Mouse (Mus musculus): ENCODE data around the gene Arhgef40.

GRCm38 (mm10) chr14:51996231-51996841 is 11.8 kb downstream of the Arhgef40 start:
- peak; percentile 41; the same call in 1 of the 2 replicates for TF ChIP-seq CTCF (IDR thresholded peaks at IDR 0.05; ENCODE audit: borderline replicate concordance, insufficient read depth, low read depth, low read length)
- TF ChIP-seq POLR2A (IDR thresholded peaks at IDR 0.05; ENCODE audit: borderline replicate concordance, insufficient read depth, low read length), result no peak

Measured in cerebellum, adult 2 months (tissue).